Mouse (Mus musculus) hindbrain, embryonic 14.5 days (tissue): ENCODE results near the gene Parp3. TPM values are rescaled to one million over a fixed set of nuclear protein-coding genes. Genes with fewer than 3 reads are reported as not detected.
A peak's percentile ranks its signal among the peaks of the same experiment; 100 is the strongest.

ENCODE experiments used
- ATAC-seq: fragments of 200-750 bp; cut with Nextera tagmentation; 2 replicates; pipeline ENCODE4 v1.8.0; 2017; ENCODE audit warnings: moderate number of reproducible peaks, mild to moderate bottlenecking, moderate TSS enrichment, moderate library complexity; ENCODE audit not compliant: low FRiP score
- DNase-seq: peaks from one replicate; pipeline ENCODE4 v3.0.0-alpha.2; 2015; ENCODE audit warnings: low spot score
- H3K27ac ChIP-seq: fragments of 300-500 bp; sonication (generic); 2 replicates; pipeline ENCODE4 v1.5.1; 2014; ENCODE audit warnings: mild to moderate bottlenecking, moderate library complexity
- H3K27me3 ChIP-seq: fragments of 300-500 bp; sonication (generic); 2 replicates; pipeline ENCODE4 v1.6.1; 2014; ENCODE audit warnings: mild to moderate bottlenecking, low read length, mixed read lengths; ENCODE audit not compliant: control insufficient read depth, insufficient read depth
- H3K36me3 ChIP-seq: fragments of 300-500 bp; sonication (generic); replicated peaks from 2 replicates; pipeline ENCODE4 v1.6.1; 2014; ENCODE audit not compliant: control insufficient read depth, insufficient read depth
- H3K4me1 ChIP-seq: fragments of 300-500 bp; sonication (generic); replicated peaks from 2 replicates; pipeline ENCODE4 v1.6.1; 2014; ENCODE audit warnings: antibody characterized with exemption, low read length, mixed read lengths; ENCODE audit not compliant: control insufficient read depth, insufficient read depth
- H3K4me2 ChIP-seq: fragments of 300-500 bp; sonication (generic); replicated peaks from 2 replicates; pipeline ENCODE4 v1.6.1; 2014; ENCODE audit warnings: mild to moderate bottlenecking, moderate library complexity
- H3K4me3 ChIP-seq: fragments of 300-500 bp; sonication (generic); replicated peaks from 2 replicates; pipeline ENCODE4 v1.5.1; 2014; ENCODE audit warnings: mild to moderate bottlenecking, low read length
- H3K9ac ChIP-seq: fragments of 300-500 bp; sonication (generic); 2 replicates; pipeline ENCODE4 v1.6.1; 2014
- H3K9me3 ChIP-seq: fragments of 300-500 bp; sonication (generic); 2 replicates; pipeline ENCODE4 v1.6.1; 2016; ENCODE audit warnings: low read length; ENCODE audit not compliant: control insufficient read depth
- WGBS: fragments of 180-500 bp; shearing (Covaris S2); extraction: QIAGEN DNeasy Blood & Tissue Kit; methylation state at CpG from one replicate; pipeline ENCODE4 v1.1.7; 2014; 5-methylcytosine and 5-hydroxymethylcytosine counted together
- polyA plus RNA-seq: library from polyadenylated mRNA; unstranded; fragments of >200 nt; fragmentation: Nextera tagmentation; extraction: Ambion mirVana; gene quantifications from 2 replicates; pipeline ENCODE4 v1.2.1, GENCODE M21; 2014

The Parp3 gene
- 0.52 and 0.91 TPM in 2 replicates for polyA plus RNA-seq

GRCm38 (mm10) chr9:106476924-106477484 lies at the start of gene Parp3:
Gene Parp3, minus strand, starts transcription at chr9:106476949.
- DNase-seq = peak; percentile 96
- Histone ChIP-seq H3K9me3 (no peaks in the 10 kb centered on the region), H3K27ac (no peak within 1 kb of the TSS), H3K27me3 (no peaks in the 10 kb centered on the region), H3K4me3 (peak within 1 kb of the TSS; percentile 73), H3K9ac (peak within 1 kb of the TSS; percentile 68), H3K36me3 (peaks cover 9% of the 10 kb centered on the region; the same call in 1 of the 2 replicates), H3K4me2 (peak within 1 kb of the TSS; percentile 89), H3K4me1 (peaks cover 12% of the 10 kb centered on the region)
- peak; percentile 99 for ATAC-seq
- under 1% methylated on average over 41 of the region's 41 CpGs for WGBS

GRCm38 (mm10) chr9:106519909-106520308 lies 43.2 kb upstream of the Parp3 start:
- 88% methylated on average over 8 of the region's 8 CpGs for WGBS

GRCm38 (mm10) chr9:106519433-106519832 lies 42.7 kb upstream of the Parp3 start:
- Histone ChIP-seq H3K9me3 (no peaks in the 10 kb centered on the region), H3K9ac (no peak overlapping the region), H3K4me3 (no peak overlapping the region), H3K27ac (no peak overlapping the region), H3K4me2 (no peak overlapping the region), H3K36me3 (no peaks in the 10 kb centered on the region), H3K4me1 (no peaks in the 10 kb centered on the region), H3K27me3 (no peaks in the 10 kb centered on the region)
- WGBS = 84% methylated on average over 2 of the region's 2 CpGs
- DNase-seq (no peak), ATAC-seq (no peak)

More at GRCm38 (mm10) chr9:106519909-106520308, 43.2 kb upstream of the Parp3 start:
- ATAC-seq (no peak), DNase-seq (no peak)
- no peak overlapping the region for H3K9ac ChIP-seq
- H3K27me3 ChIP-seq = no peaks in the 10 kb centered on the region
- H3K27ac ChIP-seq = no peak overlapping the region
- H3K36me3 ChIP-seq = no peaks in the 10 kb centered on the region
- no peak overlapping the region for H3K4me3 ChIP-seq
- no peaks in the 10 kb centered on the region for H3K9me3 ChIP-seq
- H3K4me1 ChIP-seq = no peaks in the 10 kb centered on the region
- no peak overlapping the region for H3K4me2 ChIP-seq

- H3K27ac ChIP-seq = no peak within 1 kb of the TSS
- DNase-seq (no peak), ATAC-seq (no peak)
- H3K4me3 ChIP-seq = no peak within 1 kb of the TSS
- H3K36me3 ChIP-seq = no peaks in the 10 kb centered on the region
- no peaks in the 10 kb centered on the region for H3K4me1 ChIP-seq
- H3K9ac ChIP-seq = no peak within 1 kb of the TSS
- WGBS = 89% methylated on average over 4 of the region's 4 CpGs
- no peaks in the 10 kb centered on the region for H3K9me3 ChIP-seq
- no peak within 1 kb of the TSS for H3K4me2 ChIP-seq
- H3K27me3 ChIP-seq = no peaks in the 10 kb centered on the region
Observed at GRCm38 (mm10) chr9:106514273-106514672, 37.5 kb upstream of the Parp3 start, which contains the start of gene Iqcf5. Gene Iqcf5, plus strand, starts transcription at chr9:106514573.

- Histone ChIP-seq H3K4me1 (no peaks in the 10 kb centered on the region), H3K4me2 (no peak overlapping the region), H3K27ac (no peak overlapping the region), H3K9me3 (no peaks in the 10 kb centered on the region), H3K27me3 (no peaks in the 10 kb centered on the region), H3K4me3 (no peak overlapping the region), H3K36me3 (no peaks in the 10 kb centered on the region), H3K9ac (no peak overlapping the region)
- DNase-seq = no peak
- WGBS = 79% methylated on average over 6 of the region's 6 CpGs
- ATAC-seq = no peak
Observed at GRCm38 (mm10) chr9:106513566-106513965, 36.8 kb upstream of the Parp3 start.

GRCm38 (mm10) chr9:106512729-106513450 lies 36.1 kb upstream of the Parp3 start:
- DNase-seq (no peak), ATAC-seq (no peak)
- Histone ChIP-seq H3K4me3 (no peak overlapping the region), H3K27me3 (no peaks in the 10 kb centered on the region), H3K27ac (no peak overlapping the region), H3K36me3 (no peaks in the 10 kb centered on the region), H3K4me2 (no peak overlapping the region), H3K4me1 (no peaks in the 10 kb centered on the region), H3K9ac (no peak overlapping the region), H3K9me3 (no peaks in the 10 kb centered on the region)
- 69% methylated on average over 13 of the region's 13 CpGs for WGBS

- 94% methylated on average over 10 of the region's 10 CpGs for WGBS
- Histone ChIP-seq H3K9ac (no peak overlapping the region), H3K4me2 (no peak overlapping the region), H3K27me3 (no peaks in the 10 kb centered on the region), H3K4me1 (no peaks in the 10 kb centered on the region), H3K9me3 (no peaks in the 10 kb centered on the region), H3K4me3 (no peak overlapping the region), H3K27ac (no peak overlapping the region), H3K36me3 (no peaks in the 10 kb centered on the region)
- DNase-seq = no peak
- no peak for ATAC-seq
Observed at GRCm38 (mm10) chr9:106509356-106509755, 32.6 kb upstream of the Parp3 start.

- Histone ChIP-seq H3K9me3 (no peaks in the 10 kb centered on the region), H3K27me3 (no peaks in the 10 kb centered on the region), H3K4me1 (no peaks in the 10 kb centered on the region), H3K9ac (no peak overlapping the region), H3K4me2 (no peak overlapping the region), H3K4me3 (no peak overlapping the region), H3K36me3 (no peaks in the 10 kb centered on the region), H3K27ac (no peak overlapping the region)
- WGBS = 75% methylated on average over 6 of the region's 6 CpGs
- ATAC-seq = no peak
- no peak for DNase-seq
Observed at GRCm38 (mm10) chr9:106504246-106504645, 27.5 kb upstream of the Parp3 start.

- 89% methylated on average over 22 of the region's 22 CpGs for WGBS
- Histone ChIP-seq H3K9ac (no peak overlapping the region), H3K4me1 (no peaks in the 10 kb centered on the region), H3K36me3 (no peaks in the 10 kb centered on the region), H3K4me2 (no peak overlapping the region), H3K9me3 (no peaks in the 10 kb centered on the region), H3K27ac (no peak overlapping the region), H3K4me3 (no peak overlapping the region), H3K27me3 (no peaks in the 10 kb centered on the region)
- no peak for ATAC-seq
- DNase-seq = no peak
Observed at GRCm38 (mm10) chr9:106501846-106502245, 25.1 kb upstream of the Parp3 start.
